Mouse (Mus musculus) lung, embryonic 14.5 days (tissue): Measurements from ENCODE around the gene B4galt1. TPM values are rescaled to one million over a fixed set of nuclear protein-coding genes. Genes with fewer than 3 reads are reported as not detected.

Experiments used
- ATAC-seq: fragments of 200-750 bp; cut with Nextera tagmentation; 2 replicates; pipeline ENCODE4 v1.8.0; 2017; ENCODE audit warnings: mild to moderate bottlenecking, moderate TSS enrichment, moderate library complexity; ENCODE audit not compliant: insufficient read depth
- DNase-seq: peaks from one replicate; pipeline ENCODE4 v3.0.0-alpha.2; 2015
- H3K27ac ChIP-seq: fragments of 300-500 bp; sonication (generic); 2 replicates; pipeline ENCODE4 v1.5.1; 2014; ENCODE audit warnings: low read depth, mild to moderate bottlenecking, moderate library complexity
- H3K27me3 ChIP-seq: fragments of 300-500 bp; sonication (generic); 2 replicates; pipeline ENCODE4 v1.6.1; 2014; ENCODE audit warnings: low read length, control low read depth; ENCODE audit not compliant: insufficient read depth
- H3K36me3 ChIP-seq: fragments of 300-500 bp; sonication (generic); 2 replicates; pipeline ENCODE4 v1.6.1; 2014; ENCODE audit warnings: control low read depth; ENCODE audit not compliant: insufficient read depth
- H3K4me1 ChIP-seq: fragments of 300-500 bp; sonication (generic); 2 replicates; pipeline ENCODE4 v1.6.1; 2014; ENCODE audit warnings: antibody characterized with exemption, control low read depth; ENCODE audit not compliant: insufficient read depth
- H3K4me2 ChIP-seq: fragments of 300-500 bp; sonication (generic); 2 replicates; pipeline ENCODE4 v1.6.1; 2014; ENCODE audit warnings: mild to moderate bottlenecking
- H3K4me3 ChIP-seq: fragments of 300-500 bp; sonication (generic); 2 replicates; pipeline ENCODE4 v1.5.1; 2014; ENCODE audit warnings: low read depth, low read length
- H3K9ac ChIP-seq: fragments of 300-500 bp; sonication (generic); 2 replicates; pipeline ENCODE4 v1.6.1; 2014
- H3K9me3 ChIP-seq: fragments of 300-500 bp; sonication (generic); 2 replicates; pipeline ENCODE4 v1.6.1; 2016; ENCODE audit warnings: low read depth, low read length, control low read depth
- CTCF ChIP-seq: IDR thresholded peaks from 2 replicates; pipeline ENCODE4 v1.5.1; 2016; ENCODE audit warnings: antibody characterized with exemption, low read depth
- WGBS: fragments of 180-500 bp; shearing (Covaris S2); extraction: QIAGEN DNeasy Blood & Tissue Kit; methylation state at CpG from one replicate; pipeline ENCODE4 v1.1.7; 2014; 5-methylcytosine and 5-hydroxymethylcytosine counted together
- microRNA-seq: library from miRNA; unstranded; fragments of <30 nt; microRNA quantifications from one replicate; pipeline ENCODE4, GENCODE M21; 2016; ENCODE audit warnings: borderline number of aligned reads
- polyA plus RNA-seq: library from polyadenylated mRNA; unstranded; fragments of >200 nt; fragmentation: Nextera tagmentation; extraction: Ambion mirVana; gene quantifications from 2 replicates; pipeline ENCODE4 v1.2.1, GENCODE M21; 2014

Gene B4galt1
- polyA plus RNA-seq, 1 experiment from 2014 or later = 66.5 TPM

- Histone ChIP-seq H3K4me1 (0 out of 2 replicates have a peak, but pooled peaks cover 2% of the 10 kb centered on the region), H3K9ac (peak overlapping the region; percentile 89), H3K9me3 (no peaks in the 10 kb centered on the region), H3K4me3 (peak overlapping the region; percentile 98), H3K27me3 (no peaks in the 10 kb centered on the region), H3K4me2 (peak overlapping the region; percentile 72), H3K36me3 (peaks cover 29% of the 10 kb centered on the region), H3K27ac (peak overlapping the region; percentile 32; the same call in 1 of the 2 replicates)
- peak; percentile 86 for ATAC-seq
- no peak for DNase-seq
- no peak for TF ChIP-seq CTCF
- under 1% methylated on average over 37 of the region's 39 CpGs for WGBS
Observed at GRCm38 (mm10) chr4:40757157-40757779, 96.5 kb downstream of the B4galt1 start.

Small RNAs within 50 kb of the gene (microRNA-seq; reads per million reads assigned to microRNA genes)
- gene Gm24112 = not detected
- not detected for gene Gm25931
- gene Mir5123 = not detected

Other genes with a start within 250 kb of the B4galt1 start
- 28.3 and 29.1 TPM in 2 replicates for gene Aptx, start 150.8 kb downstream of the B4galt1 start, polyA plus RNA-seq
- 386 and 393 TPM in 2 replicates for gene Dnaja1, start 131.9 kb downstream of the B4galt1 start, polyA plus RNA-seq
- 159 and 165 TPM in 2 replicates for gene Smu1, start 96.1 kb downstream of the B4galt1 start, polyA plus RNA-seq
- gene Spink4, start 66.0 kb upstream of the B4galt1 start, polyA plus RNA-seq = 0.58 TPM in 1 of 2 replicates, not detected in the other
- gene Bag1, start 94.3 kb upstream of the B4galt1 start, polyA plus RNA-seq = 210 and 228 TPM in 2 replicates
- 90.7 and 97.6 TPM in 2 replicates for gene Chmp5, start 94.4 kb upstream of the B4galt1 start, polyA plus RNA-seq
- 95.7 and 96.9 TPM in 2 replicates for gene Nfx1, start 116.9 kb upstream of the B4galt1 start, polyA plus RNA-seq
- not detected in 2 replicates for gene Aqp7, start 194.1 kb upstream of the B4galt1 start, polyA plus RNA-seq
- 0.24 and 0.51 TPM in 2 replicates for gene Aqp3, start 244.2 kb upstream of the B4galt1 start, polyA plus RNA-seq